Mouse (Mus musculus) CH12.LX (cell line): ENCODE data around the gene Fgfr3. TPM values are rescaled to one million over a fixed set of nuclear protein-coding genes. Genes with fewer than 3 reads are reported as not detected.

Experiments used
- DNase-seq: peaks from one replicate; pipeline ENCODE4 v3.0.0-alpha.2; 2013; ENCODE audit errors: extremely low read depth
- H3K27ac ChIP-seq: 2 replicates; pipeline ENCODE4 v1.5.1; 2012; ENCODE audit warnings: low read depth, mild to moderate bottlenecking, control low read depth, moderate library complexity; ENCODE audit not compliant: insufficient read depth
- H3K27me3 ChIP-seq: replicated peaks from 2 replicates; pipeline ENCODE3; 2012; ENCODE audit warnings: inconsistent platforms
- H3K36me3 ChIP-seq, 2 experiments: replicated peaks in 1 of 2; 2 replicates each; pipeline versions ENCODE3 to v1.6.1; 2012; ENCODE audit warnings: inconsistent platforms in 1 of 2, low read length in 1 of 2, mild to moderate bottlenecking in 1 of 2, mixed read lengths in 1 of 2, moderate library complexity in 1 of 2; ENCODE audit not compliant: control insufficient read depth in 1 of 2, insufficient read depth in 1 of 2
- H3K4me1 ChIP-seq, 2 experiments: 2 replicates each; pipeline ENCODE4 v1.6.1; 2012; ENCODE audit warnings: inconsistent platforms in 1 of 2, moderate library complexity in 1 of 2; ENCODE audit not compliant: insufficient read depth in 2 of 2, control insufficient read depth in 1 of 2
- H3K4me2 ChIP-seq: 2 replicates; pipeline ENCODE4 v1.6.1; 2012; ENCODE audit warnings: low read depth, mild to moderate bottlenecking, control low read depth; ENCODE audit not compliant: poor library complexity, insufficient read depth, severe bottlenecking
- H3K4me3 ChIP-seq, 3 experiments: fragments of 150-350 bp in 1 of 3; sonication (generic) in 1 of 3; replicated peaks in 1 of 3; 2 replicates each; pipeline versions ENCODE3 to v1.5.1; 2011 to 2012; ENCODE audit warnings: low read depth in 2 of 3, low read length in 2 of 3, mild to moderate bottlenecking in 2 of 3, moderate library complexity in 2 of 3, control low read depth in 1 of 3, improper control_type of control experiment in 1 of 3, inconsistent platforms in 1 of 3, mixed read lengths in 1 of 3; ENCODE audit not compliant: poor library complexity in 1 of 3
- H3K79me2 ChIP-seq: replicated peaks from 2 replicates; pipeline ENCODE4 v1.6.1; 2012; ENCODE audit warnings: mild to moderate bottlenecking, moderate library complexity; ENCODE audit not compliant: control insufficient read depth, poor library complexity, insufficient read depth, severe bottlenecking; ENCODE audit errors: extremely low read depth
- H3K9ac ChIP-seq: 2 replicates; pipeline ENCODE4 v1.6.1; 2012; ENCODE audit warnings: low read depth, mild to moderate bottlenecking, control low read depth, moderate library complexity; ENCODE audit not compliant: insufficient read depth
- H3K9me3 ChIP-seq: replicated peaks from 2 replicates; pipeline ENCODE3; 2012; ENCODE audit warnings: low read length, inconsistent platforms, mixed read lengths
- CHD1 ChIP-seq: IDR thresholded peaks from 2 replicates; pipeline ENCODE4 v1.6.1; 2012; ENCODE audit warnings: low read depth, low read length, improper control_type of control experiment, inconsistent platforms
- CHD2 ChIP-seq: IDR thresholded peaks from 2 replicates; pipeline ENCODE4 v1.6.1; 2011; ENCODE audit warnings: low read length, improper control_type of control experiment
- E2F4 ChIP-seq: IDR thresholded peaks from 2 replicates; pipeline ENCODE4 v1.6.1; 2011; ENCODE audit warnings: low read depth, low read length, improper control_type of control experiment; ENCODE audit not compliant: insufficient replicate concordance
- ELF1 ChIP-seq: IDR thresholded peaks from 2 replicates; pipeline ENCODE4 v1.6.1; 2014; ENCODE audit warnings: low read depth, mild to moderate bottlenecking, inconsistent platforms, low read length, improper control_type of control experiment
- ETS1 ChIP-seq: conservative IDR thresholded peaks from 2 replicates; pipeline ENCODE4 v1.6.1; 2012; ENCODE audit warnings: low read depth, mild to moderate bottlenecking, inconsistent platforms, low read length, improper control_type of control experiment, moderate library complexity
- IRF4 ChIP-seq: IDR thresholded peaks from 2 replicates; pipeline ENCODE4 v1.6.1; 2014; ENCODE audit warnings: low read depth, mild to moderate bottlenecking, inconsistent platforms, low read length, improper control_type of control experiment
- MAX ChIP-seq: IDR thresholded peaks from 2 replicates; pipeline ENCODE4 v1.6.1; 2011; ENCODE audit warnings: low read length, improper control_type of control experiment
- MAZ ChIP-seq: IDR thresholded peaks from 2 replicates; pipeline ENCODE4 v1.6.1; 2012; ENCODE audit warnings: low read depth, mild to moderate bottlenecking, inconsistent platforms, low read length, improper control_type of control experiment, moderate library complexity
- MXI1 ChIP-seq: IDR thresholded peaks from 2 replicates; pipeline ENCODE4 v1.6.1; 2011; ENCODE audit warnings: mild to moderate bottlenecking, low read depth, low read length, improper control_type of control experiment
- MYC ChIP-seq: IDR thresholded peaks from 2 replicates; pipeline ENCODE4 v1.6.1; 2011; ENCODE audit warnings: low read depth, mild to moderate bottlenecking, improper control_type of control experiment, low read length
- RCOR1 ChIP-seq: conservative IDR thresholded peaks from 2 replicates; pipeline ENCODE4 v1.6.1; 2012; ENCODE audit warnings: low read depth, mild to moderate bottlenecking, inconsistent platforms, low read length, improper control_type of control experiment
- SMC3 ChIP-seq: IDR thresholded peaks from 2 replicates; pipeline ENCODE4 v1.6.1; 2011; ENCODE audit warnings: low read depth, low read length, improper control_type of control experiment
- UBTF ChIP-seq: IDR thresholded peaks from 2 replicates; pipeline ENCODE4 v1.6.1; 2012; ENCODE audit warnings: low read depth, mild to moderate bottlenecking, inconsistent platforms, low read length, improper control_type of control experiment, moderate library complexity
- USF2 ChIP-seq: conservative IDR thresholded peaks from 2 replicates; pipeline ENCODE4 v1.6.1; 2011; ENCODE audit warnings: low read depth, low read length, improper control_type of control experiment
- ZKSCAN1 ChIP-seq: IDR thresholded peaks from 2 replicates; pipeline ENCODE4 v1.6.1; 2012; ENCODE audit warnings: low read depth, inconsistent platforms, low read length, improper control_type of control experiment, borderline replicate concordance
- ZMIZ1 ChIP-seq: IDR thresholded peaks from 2 replicates; pipeline ENCODE4 v1.6.1; 2012; ENCODE audit warnings: low read depth, mild to moderate bottlenecking, inconsistent platforms, low read length, improper control_type of control experiment
- ZNF384 ChIP-seq: IDR thresholded peaks from 2 replicates; pipeline ENCODE4 v1.6.1; 2012; ENCODE audit warnings: low read depth, low read length, improper control_type of control experiment, inconsistent platforms
- dilution Hi-C: fragments of 300-500 bp; cut with MboI; formaldehyde crosslinking; loops from 2 replicates; pipeline ENCODE4 v1.14.3; 2020; ENCODE audit warnings: low sequenced_read_pairs; ENCODE audit not compliant: extremely low pct_unique_long_range_greater_than_20kb, extremely low pct_ligation_motif_present
- in situ Hi-C: fragments of 300-500 bp; cut with MboI; formaldehyde crosslinking; loops from 3 replicates; pipeline ENCODE4 v1.14.3; 2019; ENCODE audit warnings: low sequenced_read_pairs, low pct_ligation_motif_present, low pct_unique_long_range_greater_than_20kb, mixed read lengths
- polyA plus RNA-seq: library from polyadenylated mRNA; unstranded; fragments of >175 nt; gene quantifications from 2 replicates; pipeline ENCODE4 v1.2.1, GENCODE M21; 2012; ENCODE audit warnings: low read depth; ENCODE audit not compliant: insufficient read length
- total RNA-seq, 2 experiments: library from RNA; depleted of rRNA; stranded (reverse); fragments of 300-350 nt in 1 of 2; fragments of >200 nt in 1 of 2; gene quantifications; 2 replicates each; pipeline ENCODE4 v1.2.3; 2012 to 2014

Fgfr3 gene
- total and polyA plus RNA-seq, 3 experiments, result 0.19 to 0.76 (median 0.23) TPM

DNA sequence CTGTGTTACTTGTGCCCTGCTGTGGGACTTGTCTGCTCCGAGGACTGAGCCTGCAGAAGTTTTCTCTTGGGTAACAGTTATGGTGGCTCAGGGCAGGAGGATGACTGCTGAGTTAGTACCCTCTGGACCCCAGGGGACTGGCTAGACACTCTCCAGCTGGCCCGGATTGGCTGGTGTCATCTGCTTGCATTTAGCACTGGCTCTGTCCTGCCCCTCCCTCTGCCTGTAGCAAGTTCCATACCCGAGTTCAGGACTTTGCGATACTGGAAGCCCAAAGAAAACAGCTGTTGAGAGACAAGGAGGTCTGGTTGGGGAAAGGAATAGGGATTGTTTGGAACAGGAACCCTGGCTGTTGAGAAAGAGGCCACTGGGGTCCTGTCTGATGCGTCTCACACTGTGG is 9.0 kb downstream of the Fgfr3 start:
- Histone ChIP-seq H3K4me3 (no peak overlapping the region), H3K27me3 (peaks cover 56% of the 10 kb centered on the region), H3K4me2 (no peak overlapping the region), H3K4me1 (no peaks in the 10 kb centered on the region), H3K9me3 (no peaks in the 10 kb centered on the region)
- TF ChIP-seq USF2, result no peak
- no peak for TF ChIP-seq ZMIZ1
- no peak for TF ChIP-seq SMC3
- TF ChIP-seq ZKSCAN1, result no peak
- TF ChIP-seq CHD1, result no peak
- no peak for TF ChIP-seq E2F4
- TF ChIP-seq MXI1, result no peak
- TF ChIP-seq MAX, result no peak
- no peak for TF ChIP-seq ZNF384
- TF ChIP-seq RCOR1, result no peak
- TF ChIP-seq, all 38 proteins: peak for 0
- H3K27ac ChIP-seq, result no peak overlapping the region
- dilution Hi-C loops (no loop called here), in situ Hi-C loops (no loop called here)
- peaks cover 0 to 2% of the 10 kb centered on the region in 2 experiments for H3K36me3 ChIP-seq
- no peaks in the 10 kb centered on the region for H3K79me2 ChIP-seq
- H3K9ac ChIP-seq, result no peak overlapping the region
- no peak for DNase-seq

- H3K27me3 ChIP-seq, result peaks cover 50% of the 10 kb centered on the region
- DNase-seq, result no peak
- in situ Hi-C loops, result no loop called here
- no peaks in the 10 kb centered on the region for H3K4me1 ChIP-seq
- dilution Hi-C loops, result no loop called here
- H3K79me2 ChIP-seq, result no peaks in the 10 kb centered on the region
- no peaks in the 10 kb centered on the region for H3K9me3 ChIP-seq
- H3K4me2 ChIP-seq, result no peak overlapping the region
- no peak overlapping the region for H3K4me3 ChIP-seq
- no peak overlapping the region for H3K9ac ChIP-seq
- TF ChIP-seq MAX (no peak), MYC (no peak), ELF1 (no peak), CHD2 (no peak), SMC3 (no peak), IRF4 (no peak), ZKSCAN1 (no peak), MAZ (no peak), UBTF (no peak), ETS1 (no peak), MXI1 (no peak), USF2 (no peak), ZNF384 (no peak), CHD1 (no peak)
- no peak overlapping the region for H3K27ac ChIP-seq
- peaks cover 0 to 2% of the 10 kb centered on the region in 2 experiments for H3K36me3 ChIP-seq
These were observed 9.6 kb downstream of the Fgfr3 start for GRCm38 (mm10) chr5:33731051-33731450.
